Mouse (Mus musculus): ENCODE results near the gene Snx4. TPM values are rescaled to one million over a fixed set of nuclear protein-coding genes. Genes with fewer than 3 reads are reported as not detected.
"Not testable (repeated sequence)": the region's sequence is repeated elsewhere in the genome, so short reads cannot be mapped to it uniquely, and the experiment has no call there.

Snx4 gene
- polyA plus RNA-seq (2012; rRNA removed), result 16.3 and 17.3 TPM in 2 replicates

DNA sequence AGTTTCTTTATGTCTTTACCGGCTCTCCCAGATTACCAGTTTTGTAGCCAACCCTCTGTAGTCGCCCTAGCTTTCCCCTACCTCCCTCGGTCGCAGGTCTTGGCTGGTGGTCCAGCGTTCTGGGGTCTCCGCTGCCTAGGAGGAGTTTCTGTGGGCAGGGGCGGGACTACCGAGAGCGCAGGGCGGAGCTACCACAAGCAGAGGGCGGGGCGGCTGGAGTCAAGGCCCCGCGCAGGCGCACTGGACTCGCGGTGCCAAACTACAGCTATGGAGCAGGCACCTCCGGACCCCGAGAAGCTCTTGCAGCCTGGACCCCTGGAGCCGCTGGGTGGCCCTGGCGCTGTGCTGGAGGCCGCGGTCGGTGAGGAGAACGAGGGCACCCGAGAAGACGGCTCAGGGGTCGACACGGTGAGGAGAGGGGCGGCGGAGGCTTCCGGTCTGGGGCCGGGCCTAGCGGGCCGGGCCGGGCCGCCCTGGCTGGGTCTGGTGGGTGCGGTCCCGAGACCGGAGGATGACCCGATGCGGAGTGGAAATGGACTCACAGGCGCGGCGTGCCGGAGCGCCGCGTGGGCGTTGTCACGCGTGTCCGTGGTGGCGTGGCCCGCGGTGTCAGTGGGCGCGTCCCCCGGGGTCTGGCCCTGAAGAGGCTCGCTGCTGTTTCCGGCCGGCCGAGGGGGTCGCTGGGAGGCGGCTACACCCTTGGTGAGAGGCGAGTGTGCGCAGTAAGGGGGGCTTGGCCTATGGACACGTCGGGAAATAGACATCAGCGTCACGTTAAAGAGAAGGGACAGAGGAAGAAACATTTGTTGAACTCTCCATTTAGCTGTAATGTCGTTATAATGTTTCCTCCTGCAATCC, at the start of gene Snx4:
Snx4 (plus strand) TSS at position 249 of the 858 bp plus-strand sequence.
- H3K27ac ChIP-seq (ENCODE audit: control insufficient read depth, insufficient read depth, low read length), result no peak within 1 kb of the TSS
- TF ChIP-seq CTCF (IDR thresholded peaks at IDR 0.05; ENCODE audit: borderline replicate concordance, control insufficient read depth, extremely low read depth, insufficient read depth, low read length, poor library complexity) (peak; percentile 44; the same call in 1 of the 2 replicates), POLR2A (IDR thresholded peaks at IDR 0.05; ENCODE audit: control insufficient read depth, extremely low read depth, insufficient read depth, low read length, poor library complexity) (peak; percentile 90)
- H3K36me3 ChIP-seq (ENCODE audit: control insufficient read depth, insufficient read depth, low read length), result no peaks in the 10 kb centered on the region
- peak within 1 kb of the TSS; percentile 89 for H3K4me3 ChIP-seq (ENCODE audit: control insufficient read depth, insufficient read depth, low read length)
- no peaks in the 10 kb centered on the region for H3K27me3 ChIP-seq (ENCODE audit: control insufficient read depth, insufficient read depth, low read length)
- DNase-seq, result peak; percentile 96
- H3K4me1 ChIP-seq (replicated peaks; ENCODE audit: control insufficient read depth, insufficient read depth, low read length), result peaks cover 2% of the 10 kb centered on the region; the same call in 1 of the 2 replicates
- WGBS, result under 1% methylated on average over 72 of the region's 72 CpGs

DNA sequence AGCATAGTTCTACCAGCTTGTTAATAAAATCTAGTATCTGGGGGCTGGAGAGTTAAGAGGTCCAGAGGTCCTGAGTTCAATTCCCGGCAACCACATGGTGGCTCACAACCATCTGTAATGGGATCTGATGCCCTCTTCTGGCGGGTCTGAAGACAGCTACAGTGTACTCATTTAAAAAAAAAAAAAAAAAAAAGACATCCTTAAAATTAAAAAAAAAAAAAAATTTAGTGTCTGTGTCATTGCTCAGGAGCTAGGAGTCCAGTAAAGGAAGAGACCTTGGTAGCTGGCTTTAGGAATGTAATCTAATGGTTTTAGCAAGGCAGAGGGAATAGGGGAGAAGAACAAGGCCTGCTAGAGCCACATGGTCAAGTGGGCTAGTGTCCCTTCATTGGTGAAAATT, 40.4 kb upstream of the Snx4 start:
- 98% methylated on average over 2 of the region's 2 CpGs for WGBS
- no peak for TF ChIP-seq CTCF (IDR thresholded peaks at IDR 0.05; ENCODE audit: borderline replicate concordance, control insufficient read depth, extremely low read depth, insufficient read depth, low read length, poor library complexity)
- no peak for TF ChIP-seq POLR2A (IDR thresholded peaks at IDR 0.05; ENCODE audit: control insufficient read depth, extremely low read depth, insufficient read depth, low read length, poor library complexity)
- Histone ChIP-seq H3K4me1 (replicated peaks; ENCODE audit: control insufficient read depth, insufficient read depth, low read length) (no peaks in the 10 kb centered on the region), H3K4me3 (ENCODE audit: control insufficient read depth, insufficient read depth, low read length) (no peak overlapping the region), H3K27ac (ENCODE audit: control insufficient read depth, insufficient read depth, low read length) (no peak overlapping the region), H3K27me3 (ENCODE audit: control insufficient read depth, insufficient read depth, low read length) (no peaks in the 10 kb centered on the region), H3K36me3 (ENCODE audit: control insufficient read depth, insufficient read depth, low read length) (peaks cover 67% of the 10 kb centered on the region)
- DNase-seq, result no peak

- H3K4me1 ChIP-seq (replicated peaks; ENCODE audit: control insufficient read depth, insufficient read depth, low read length), result no peaks in the 10 kb centered on the region
- WGBS, result 93% methylated on average over 9 of the region's 9 CpGs
- no peak overlapping the region for H3K4me3 ChIP-seq (ENCODE audit: control insufficient read depth, insufficient read depth, low read length)
- peaks cover 42% of the 10 kb centered on the region for H3K36me3 ChIP-seq (ENCODE audit: control insufficient read depth, insufficient read depth, low read length)
- DNase-seq, result no peak
- no peak overlapping the region for H3K27ac ChIP-seq (ENCODE audit: control insufficient read depth, insufficient read depth, low read length)
- H3K27me3 ChIP-seq (ENCODE audit: control insufficient read depth, insufficient read depth, low read length), result no peaks in the 10 kb centered on the region
- TF ChIP-seq CTCF (IDR thresholded peaks at IDR 0.05; ENCODE audit: borderline replicate concordance, control insufficient read depth, extremely low read depth, insufficient read depth, low read length, poor library complexity), result no peak
- no peak for TF ChIP-seq POLR2A (IDR thresholded peaks at IDR 0.05; ENCODE audit: control insufficient read depth, extremely low read depth, insufficient read depth, low read length, poor library complexity)
Measured at GRCm38 (mm10) chr16:33216313-33217003, 34.8 kb upstream of the Snx4 start.

DNA sequence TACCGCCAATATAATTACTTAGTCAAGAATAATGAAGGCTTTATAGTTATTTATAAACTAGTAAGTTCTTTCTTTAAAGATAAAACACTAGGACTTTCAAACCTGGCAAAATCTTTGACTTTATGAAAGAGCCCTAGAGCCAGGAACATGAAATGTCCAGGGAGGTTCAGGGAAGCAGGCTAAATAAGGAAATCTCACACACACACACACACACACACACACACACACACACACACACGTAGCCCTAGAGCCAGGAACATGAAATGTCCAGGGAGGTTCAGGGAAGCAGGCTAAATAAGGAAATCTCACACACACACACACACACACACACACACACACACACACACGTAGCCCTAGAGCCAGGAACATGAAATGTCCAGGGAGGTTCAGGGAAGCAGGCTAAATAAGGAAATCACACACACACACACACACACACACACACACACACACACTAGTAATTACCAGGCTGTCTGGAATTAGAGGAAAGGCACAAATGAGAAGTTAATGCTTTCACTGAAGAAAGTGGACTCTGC, 33.6 kb upstream of the Snx4 start:
- 88% methylated on average over 3 of the region's 3 CpGs for WGBS
- H3K27me3 ChIP-seq (ENCODE audit: control insufficient read depth, insufficient read depth, low read length); H3K4me3 ChIP-seq (ENCODE audit: control insufficient read depth, insufficient read depth, low read length); H3K4me1 ChIP-seq (replicated peaks; ENCODE audit: control insufficient read depth, insufficient read depth, low read length); DNase-seq; H3K27ac ChIP-seq (ENCODE audit: control insufficient read depth, insufficient read depth, low read length): not testable (repeated sequence)
- H3K36me3 ChIP-seq (ENCODE audit: control insufficient read depth, insufficient read depth, low read length), result peaks cover 38% of the 10 kb centered on the region

- H3K27ac ChIP-seq (ENCODE audit: control insufficient read depth, insufficient read depth, low read length), result no peak overlapping the region
- DNase-seq, result no peak
- WGBS, result over 99% methylated on average over 3 of the region's 3 CpGs
- H3K36me3 ChIP-seq (ENCODE audit: control insufficient read depth, insufficient read depth, low read length), result peaks cover 38% of the 10 kb centered on the region
- H3K27me3 ChIP-seq (ENCODE audit: control insufficient read depth, insufficient read depth, low read length), result no peaks in the 10 kb centered on the region
- no peak overlapping the region for H3K4me3 ChIP-seq (ENCODE audit: control insufficient read depth, insufficient read depth, low read length)
- TF ChIP-seq POLR2A (IDR thresholded peaks at IDR 0.05; ENCODE audit: control insufficient read depth, extremely low read depth, insufficient read depth, low read length, poor library complexity) (no peak), CTCF (IDR thresholded peaks at IDR 0.05; ENCODE audit: borderline replicate concordance, control insufficient read depth, extremely low read depth, insufficient read depth, low read length, poor library complexity) (no peak)
- no peaks in the 10 kb centered on the region for H3K4me1 ChIP-seq (replicated peaks; ENCODE audit: control insufficient read depth, insufficient read depth, low read length)
Measured at GRCm38 (mm10) chr16:33222482-33222881, 28.8 kb upstream of the Snx4 start.

DNA sequence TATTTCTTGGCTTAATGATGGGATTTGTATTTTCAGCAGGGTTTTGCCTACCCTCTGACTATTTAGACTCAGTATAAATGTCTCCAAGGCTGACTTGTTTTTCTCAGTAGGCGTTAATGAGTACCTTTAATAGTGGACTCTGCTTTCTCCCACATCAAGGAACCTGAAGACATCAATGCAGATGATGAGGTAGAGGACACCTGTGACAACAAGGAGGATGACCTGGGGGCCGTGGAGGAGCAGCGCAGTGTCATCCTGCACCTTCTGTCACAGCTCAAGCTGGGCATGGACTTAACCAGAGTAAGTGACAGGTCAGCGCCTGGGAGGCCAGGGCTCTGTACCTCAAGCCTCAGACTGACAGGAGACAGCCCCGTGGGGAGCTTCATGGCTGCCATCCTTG, 26.9 kb upstream of the Snx4 start:
- WGBS, result 96% methylated on average over 5 of the region's 5 CpGs
- H3K27me3 ChIP-seq (ENCODE audit: control insufficient read depth, insufficient read depth, low read length), result no peaks in the 10 kb centered on the region
- no peak overlapping the region for H3K4me3 ChIP-seq (ENCODE audit: control insufficient read depth, insufficient read depth, low read length)
- no peak overlapping the region for H3K27ac ChIP-seq (ENCODE audit: control insufficient read depth, insufficient read depth, low read length)
- no peaks in the 10 kb centered on the region for H3K4me1 ChIP-seq (replicated peaks; ENCODE audit: control insufficient read depth, insufficient read depth, low read length)
- TF ChIP-seq POLR2A (IDR thresholded peaks at IDR 0.05; ENCODE audit: control insufficient read depth, extremely low read depth, insufficient read depth, low read length, poor library complexity) (no peak), CTCF (IDR thresholded peaks at IDR 0.05; ENCODE audit: borderline replicate concordance, control insufficient read depth, extremely low read depth, insufficient read depth, low read length, poor library complexity) (no peak)
- peaks cover 57% of the 10 kb centered on the region for H3K36me3 ChIP-seq (ENCODE audit: control insufficient read depth, insufficient read depth, low read length)
- DNase-seq, result no peak

Data from thymus, adult 2 months (tissue).